Mouse (Mus musculus) kidney, postnatal 0 days (tissue): Measurements from ENCODE around the gene Tpgs1. TPM values are rescaled to one million over a fixed set of nuclear protein-coding genes. Genes with fewer than 3 reads are reported as not detected.

Experiments
- ATAC-seq: fragments of 200-750 bp; cut with Nextera tagmentation; replicated peaks from 2 replicates; pipeline ENCODE4 v1.8.0; 2017; ENCODE audit warnings: low read depth, moderate number of reproducible peaks, moderate TSS enrichment, moderate library complexity; ENCODE audit not compliant: low FRiP score
- DNase-seq: peaks from one replicate; pipeline ENCODE4 v3.0.0-alpha.2; 2016; ENCODE audit warnings: low spot score
- H3K27ac ChIP-seq: fragments of 300-500 bp; sonication (generic); 2 replicates; pipeline ENCODE4 v1.5.1; 2014; ENCODE audit warnings: mild to moderate bottlenecking
- H3K27me3 ChIP-seq: fragments of 300-500 bp; sonication (generic); 2 replicates; pipeline ENCODE4 v1.6.1; 2014; ENCODE audit warnings: low read length, mixed read lengths; ENCODE audit not compliant: insufficient read depth
- H3K36me3 ChIP-seq: fragments of 300-500 bp; sonication (generic); 2 replicates; pipeline ENCODE4 v1.6.1; 2014; ENCODE audit warnings: low read length, mixed read lengths; ENCODE audit not compliant: insufficient read depth
- H3K4me1 ChIP-seq: fragments of 300-500 bp; sonication (generic); replicated peaks from 2 replicates; pipeline ENCODE4 v1.6.1; 2014; ENCODE audit warnings: antibody characterized with exemption, low read length, mixed read lengths; ENCODE audit not compliant: insufficient read depth
- H3K4me2 ChIP-seq: fragments of 300-500 bp; sonication (generic); 2 replicates; pipeline ENCODE4 v1.6.1; 2014; ENCODE audit warnings: mild to moderate bottlenecking, low read length, moderate library complexity, mixed read lengths
- H3K4me3 ChIP-seq: fragments of 300-500 bp; sonication (generic); replicated peaks from 2 replicates; pipeline ENCODE4 v1.5.1; 2014; ENCODE audit warnings: low read depth, low read length
- H3K9ac ChIP-seq: fragments of 300-500 bp; sonication (generic); 2 replicates; pipeline ENCODE4 v1.6.1; 2014; ENCODE audit warnings: low read depth, low read length
- H3K9me3 ChIP-seq: fragments of 300-500 bp; sonication (generic); replicated peaks from 2 replicates; pipeline ENCODE4 v1.6.1; 2016; ENCODE audit warnings: low read length, inconsistent platforms, mixed read lengths
- CTCF ChIP-seq: IDR thresholded peaks from 2 replicates; pipeline ENCODE4 v1.5.1; 2016; ENCODE audit warnings: antibody characterized with exemption, low read depth, mild to moderate bottlenecking, moderate library complexity
- whole genome bisulfite sequencing: fragments of 180-500 bp; shearing (Covaris S2); extraction: QIAGEN DNeasy Blood & Tissue Kit; methylation state at CpG from one replicate; pipeline ENCODE4 v1.1.7; 2014; 5-methylcytosine and 5-hydroxymethylcytosine counted together
- polyA plus RNA-seq: library from polyadenylated mRNA; unstranded; fragments of >200 nt; fragmentation: Nextera tagmentation; extraction: Ambion mirVana; gene quantifications from 2 replicates; pipeline ENCODE4 v1.2.1, GENCODE M21; 2015

Gene Tpgs1
- polyA plus RNA-seq, 1 experiment from 2014 or later, result 84.9 TPM

GRCm38 (mm10) chr10:79712029-79712428 is 42.9 kb downstream of the Tpgs1 start:
- 76% methylated on average over 1 of the region's 1 CpGs for WGBS
- peaks cover 18% of the 10 kb centered on the region for H3K27me3 ChIP-seq
- peak; percentile 23 for ATAC-seq

DNA sequence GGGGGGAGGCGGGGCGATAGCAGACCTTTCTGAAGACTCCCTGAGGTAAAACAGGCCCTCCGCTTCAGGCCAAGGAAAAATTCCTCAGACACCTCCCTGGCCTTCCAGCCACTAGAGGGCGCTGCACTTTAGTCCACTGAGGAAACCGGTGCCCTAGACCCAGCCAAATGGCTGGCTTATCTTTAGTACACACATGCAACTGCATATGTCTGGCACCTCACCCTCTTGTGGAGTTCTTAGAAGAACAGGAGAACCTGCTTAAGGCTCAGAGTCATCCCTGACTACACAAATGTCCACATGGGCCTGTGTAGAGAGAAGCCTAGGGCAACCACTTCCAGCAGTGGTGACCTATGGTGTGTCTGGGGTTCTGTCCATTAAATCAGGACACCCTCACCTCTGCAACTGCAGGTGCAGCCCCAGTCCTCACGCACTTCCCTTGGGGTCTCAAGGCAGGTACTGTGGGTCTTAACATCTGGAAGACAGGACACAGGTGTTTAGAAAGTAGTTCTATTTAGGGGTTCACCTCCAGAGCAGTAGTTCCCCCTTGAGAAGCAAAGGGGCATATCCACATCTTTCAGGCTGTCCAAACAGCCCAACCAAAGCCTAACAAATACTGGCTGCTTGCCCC is 43.4 kb downstream of the Tpgs1 start:
- H3K4me1 ChIP-seq, result peaks cover 15% of the 10 kb centered on the region; the same call in 1 of the 2 replicates
- peak; percentile 11 for ATAC-seq

More at GRCm38 (mm10) chr10:79712029-79712428, 42.9 kb downstream of the Tpgs1 start:
- TF ChIP-seq CTCF, result peak; percentile 48; the same call in 1 of the 2 replicates
- Histone ChIP-seq H3K4me1 (peaks cover 10% of the 10 kb centered on the region; the same call in 1 of the 2 replicates), H3K36me3 (peaks cover 29% of the 10 kb centered on the region), H3K9me3 (no peaks in the 10 kb centered on the region), H3K4me2 (no peak overlapping the region), H3K9ac (no peak overlapping the region), H3K27ac (no peak overlapping the region), H3K4me3 (no peak overlapping the region)
- peak; percentile 49 for DNase-seq

GRCm38 (mm10) chr10:79713163-79713562 is 44.0 kb downstream of the Tpgs1 start:
- Histone ChIP-seq H3K27ac (no peak overlapping the region), H3K36me3 (peaks cover 29% of the 10 kb centered on the region), H3K4me1 (peaks cover 15% of the 10 kb centered on the region; the same call in 1 of the 2 replicates), H3K9me3 (no peaks in the 10 kb centered on the region), H3K9ac (no peak overlapping the region), H3K4me2 (no peak overlapping the region), H3K27me3 (peaks cover 27% of the 10 kb centered on the region), H3K4me3 (no peak overlapping the region)
- WGBS, result 24% methylated on average over 1 of the region's 1 CpGs
- DNase-seq, result no peak
- no peak for TF ChIP-seq CTCF
- ATAC-seq, result no peak

More for the DNA sequence above, 43.4 kb downstream of the Tpgs1 start:
- TF ChIP-seq CTCF, result peak; percentile 79
- Histone ChIP-seq H3K4me2 (no peak overlapping the region), H3K27me3 (peaks cover 24% of the 10 kb centered on the region), H3K9me3 (no peaks in the 10 kb centered on the region), H3K36me3 (peaks cover 29% of the 10 kb centered on the region), H3K9ac (no peak overlapping the region), H3K27ac (no peak overlapping the region), H3K4me3 (no peak overlapping the region)
- peak; percentile 81 for DNase-seq
- 12% methylated on average over 5 of the region's 6 CpGs for WGBS

DNA sequence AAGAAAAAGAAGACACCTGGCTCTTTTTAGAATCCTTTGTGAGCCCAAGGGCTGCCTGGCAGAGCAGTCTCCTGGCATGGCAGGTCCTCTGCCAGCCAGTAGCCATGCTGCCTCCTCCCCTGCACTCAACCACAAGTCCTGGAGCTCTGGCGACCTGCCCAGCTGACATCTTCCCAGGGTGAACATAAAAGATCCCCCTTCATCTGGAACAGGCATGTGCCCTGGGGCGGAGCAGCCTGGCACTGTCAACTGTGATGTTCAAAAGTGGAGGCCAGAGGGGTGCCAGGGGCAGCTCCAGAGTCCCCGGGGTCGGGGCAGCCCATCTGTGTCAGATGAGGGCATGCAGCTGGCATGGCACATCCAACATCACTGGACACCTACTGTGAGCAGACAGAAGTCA is 45.8 kb downstream of the Tpgs1 start:
- no peaks in the 10 kb centered on the region for H3K9me3 ChIP-seq
- 57% methylated on average over 4 of the region's 4 CpGs for WGBS
- no peak for DNase-seq
- H3K4me1 ChIP-seq, result peaks cover 15% of the 10 kb centered on the region; the same call in 1 of the 2 replicates
- TF ChIP-seq CTCF, result no peak
- H3K27me3 ChIP-seq, result peaks cover 27% of the 10 kb centered on the region
- no peak for ATAC-seq
- no peak overlapping the region for H3K27ac ChIP-seq
- no peak overlapping the region for H3K4me2 ChIP-seq
- no peak overlapping the region for H3K4me3 ChIP-seq
- H3K9ac ChIP-seq, result no peak overlapping the region
- H3K36me3 ChIP-seq, result peaks cover 19% of the 10 kb centered on the region

DNA sequence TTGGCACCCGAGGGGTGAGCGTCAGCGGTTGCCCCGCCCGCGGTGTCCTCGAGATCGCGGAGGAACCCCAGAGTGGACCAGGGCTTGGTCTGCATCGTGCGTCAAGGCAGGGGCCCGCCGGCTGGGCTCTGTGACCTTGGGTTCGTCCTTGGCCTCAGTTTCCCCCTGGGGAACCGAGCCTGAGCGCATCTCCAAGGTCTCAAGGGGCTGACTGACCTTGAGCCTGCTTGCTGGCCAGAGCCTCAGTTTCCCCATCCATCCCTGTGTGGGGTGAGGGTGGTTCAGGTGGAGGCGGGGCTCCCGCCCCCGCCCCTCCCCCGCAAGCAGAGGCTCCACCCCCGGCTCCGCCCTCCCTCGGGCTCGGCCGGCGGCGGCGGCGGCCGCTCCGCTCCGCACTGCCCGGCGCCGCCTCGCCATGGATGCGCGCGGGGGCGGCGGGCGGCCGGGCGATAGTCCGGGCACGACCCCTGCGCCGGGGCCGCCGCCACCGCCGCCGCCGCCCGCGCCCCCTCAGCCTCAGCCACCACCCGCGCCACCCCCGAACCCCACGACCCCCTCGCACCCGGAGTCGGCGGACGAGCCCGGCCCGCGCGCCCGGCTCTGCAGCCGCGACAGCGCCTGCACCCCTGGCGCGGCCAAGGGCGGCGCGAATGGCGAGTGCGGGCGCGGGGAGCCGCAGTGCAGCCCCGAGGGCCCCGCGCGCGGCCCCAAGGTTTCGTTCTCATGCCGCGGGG is 47.3 kb downstream of the Tpgs1 start, which contains the start of gene Hcn2:
Gene Hcn2, plus strand, starts transcription at position 381 of the 734 bp plus-strand sequence.
- Histone ChIP-seq H3K4me1 (peaks cover 15% of the 10 kb centered on the region; the same call in 1 of the 2 replicates), H3K4me3 (peak within 1 kb of the TSS; percentile 61), H3K4me2 (peak within 1 kb of the TSS; percentile 97), H3K36me3 (peaks cover 5% of the 10 kb centered on the region; the same call in 1 of the 2 replicates), H3K9me3 (no peaks in the 10 kb centered on the region), H3K27me3 (peaks cover 27% of the 10 kb centered on the region), H3K9ac (peak within 1 kb of the TSS; percentile 35; the same call in 1 of the 2 replicates), H3K27ac (no peak within 1 kb of the TSS)
- no peak for DNase-seq
- TF ChIP-seq CTCF, result no peak
- peak; percentile 31 for ATAC-seq
- WGBS, result 2% methylated on average over 73 of the region's 91 CpGs

- ATAC-seq, result no peak
- H3K4me3 ChIP-seq, result peak overlapping the region; percentile 61
Observed at GRCm38 (mm10) chr10:79716988-79717355, 47.8 kb downstream of the Tpgs1 start.

More at GRCm38 (mm10) chr10:79716988-79717355, 47.8 kb downstream of the Tpgs1 start:
- Histone ChIP-seq H3K4me1 (peaks cover 15% of the 10 kb centered on the region; the same call in 1 of the 2 replicates), H3K4me2 (peak overlapping the region; percentile 97), H3K27ac (no peak overlapping the region), H3K9ac (peak overlapping the region; percentile 35; the same call in 1 of the 2 replicates), H3K27me3 (peaks cover 27% of the 10 kb centered on the region), H3K9me3 (no peaks in the 10 kb centered on the region), H3K36me3 (no peaks in the 10 kb centered on the region)
- DNase-seq, result no peak
- 2% methylated on average over 42 of the region's 44 CpGs for WGBS
- TF ChIP-seq CTCF, result no peak
